Mouse (Mus musculus) intestine, postnatal 0 days (tissue): ENCODE data around the gene Gm8922. TPM values are rescaled to one million over a fixed set of nuclear protein-coding genes. Genes with fewer than 3 reads are reported as not detected.
"Not testable (repeated sequence)": the region's sequence is repeated elsewhere in the genome, so short reads cannot be mapped to it uniquely, and the experiment has no call there.

ENCODE experiments used
- ATAC-seq: fragments of 200-750 bp; cut with Nextera tagmentation; 2 replicates; pipeline ENCODE4 v1.8.0; 2017; ENCODE audit warnings: mild to moderate bottlenecking, moderate TSS enrichment, moderate library complexity
- H3K27ac ChIP-seq: fragments of 300-500 bp; sonication (generic); 2 replicates; pipeline ENCODE4 v1.5.1; 2014; ENCODE audit warnings: mild to moderate bottlenecking, low read depth, low read length, moderate library complexity
- H3K27me3 ChIP-seq: fragments of 300-500 bp; sonication (generic); replicated peaks from 2 replicates; pipeline ENCODE4 v1.6.1; 2014; ENCODE audit warnings: low read length, mixed read lengths; ENCODE audit not compliant: control insufficient read depth, insufficient read depth
- H3K36me3 ChIP-seq: fragments of 300-500 bp; sonication (generic); 2 replicates; pipeline ENCODE4 v1.6.1; 2014; ENCODE audit warnings: mild to moderate bottlenecking, moderate library complexity; ENCODE audit not compliant: control insufficient read depth, insufficient read depth
- H3K4me1 ChIP-seq: fragments of 300-500 bp; sonication (generic); replicated peaks from 2 replicates; pipeline ENCODE4 v1.6.1; 2014; ENCODE audit warnings: antibody characterized with exemption, low read length, mixed read lengths; ENCODE audit not compliant: control insufficient read depth, insufficient read depth
- H3K4me2 ChIP-seq: fragments of 300-500 bp; sonication (generic); replicated peaks from 2 replicates; pipeline ENCODE4 v1.6.1; 2014; ENCODE audit warnings: low read depth, mild to moderate bottlenecking, moderate library complexity
- H3K4me3 ChIP-seq: fragments of 300-500 bp; sonication (generic); 2 replicates; pipeline ENCODE4 v1.5.1; 2014; ENCODE audit warnings: low read depth, low read length
- H3K9ac ChIP-seq: fragments of 300-500 bp; sonication (generic); 2 replicates; pipeline ENCODE4 v1.6.1; 2014; ENCODE audit warnings: mild to moderate bottlenecking, low read depth, low read length
- H3K9me3 ChIP-seq: fragments of 300-500 bp; sonication (generic); 2 replicates; pipeline ENCODE4 v1.6.1; 2016; ENCODE audit warnings: mixed run types; ENCODE audit not compliant: control insufficient read depth
- WGBS: fragments of 180-500 bp; shearing (Covaris S2); extraction: QIAGEN DNeasy Blood & Tissue Kit; methylation state at CpG from one replicate; pipeline ENCODE4 v1.1.7; 2014; 5-methylcytosine and 5-hydroxymethylcytosine counted together
- polyA plus RNA-seq: library from polyadenylated mRNA; unstranded; fragments of >200 nt; fragmentation: Nextera tagmentation; extraction: Ambion mirVana; gene quantifications from 2 replicates; pipeline ENCODE4 v1.2.1, GENCODE M21; 2015

Gm8922 gene
- polyA plus RNA-seq = not detected in 2 replicates

DNA sequence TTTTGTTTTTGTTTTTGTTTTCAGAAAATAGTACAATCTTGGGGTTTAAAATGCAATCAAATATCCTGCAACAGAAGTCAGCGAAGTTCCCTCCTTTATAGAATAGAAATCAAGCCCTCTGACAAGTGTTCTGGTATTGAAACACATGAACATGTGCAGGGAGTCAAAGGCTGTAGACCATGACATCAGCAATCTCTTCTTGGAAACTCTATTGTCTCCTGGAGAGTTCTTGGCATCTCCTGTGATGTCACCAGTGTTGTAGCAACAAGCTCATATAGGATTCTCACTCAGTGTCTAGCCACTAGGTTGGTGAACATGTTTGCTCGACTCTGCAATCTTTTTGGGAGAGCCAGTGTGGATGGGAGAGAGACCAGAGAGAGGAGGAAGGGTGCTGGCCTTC is at the start of gene Gm8922:
Gene Gm8922 (plus strand): TSS at position 301 of the 400 bp plus-strand sequence.
- not testable (repeated sequence) for H3K4me2 ChIP-seq, H3K27me3 ChIP-seq, H3K4me3 ChIP-seq, ATAC-seq, H3K27ac ChIP-seq, H3K9me3 ChIP-seq, H3K9ac ChIP-seq, H3K36me3 ChIP-seq, H3K4me1 ChIP-seq
- no CpG with 5 or more reads among the region's 2 CpGs for WGBS

Other genes with a start within 250 kb of the Gm8922 start
- gene Gm8906, start 179.3 kb upstream of the Gm8922 start, polyA plus RNA-seq = not detected in 2 replicates
- not detected in 2 replicates for gene Gm6460, start 87.0 kb upstream of the Gm8922 start, polyA plus RNA-seq
- gene Gm8926, start 88.6 kb downstream of the Gm8922 start, polyA plus RNA-seq = not detected in 2 replicates
- not detected in 2 replicates for gene Gm6465, start 163.6 kb downstream of the Gm8922 start, polyA plus RNA-seq
- gene 4933402N22Rik, start 236.1 kb downstream of the Gm8922 start, polyA plus RNA-seq = not detected in 2 replicates